Mouse (Mus musculus) layer of hippocampus, postnatal 25 days (tissue): ENCODE data around the gene Olfr845. TPM values are rescaled to one million over a fixed set of nuclear protein-coding genes. Genes with fewer than 3 reads are reported as not detected.

Experiments
- DNase-seq, 2 experiments: peaks; one replicate each; pipeline ENCODE4 v3.0.0; 2022; ENCODE audit warnings: mixed read lengths in 2 of 2, low spot score in 1 of 2; ENCODE audit errors: extremely low spot score in 1 of 2
- total RNA-seq, 2 experiments: library from RNA; stranded (reverse); gene quantifications; 2 replicates each; pipeline ENCODE4 v1.2.3; 2021

The Olfr845 gene
- total RNA-seq, result not detected

DNA sequence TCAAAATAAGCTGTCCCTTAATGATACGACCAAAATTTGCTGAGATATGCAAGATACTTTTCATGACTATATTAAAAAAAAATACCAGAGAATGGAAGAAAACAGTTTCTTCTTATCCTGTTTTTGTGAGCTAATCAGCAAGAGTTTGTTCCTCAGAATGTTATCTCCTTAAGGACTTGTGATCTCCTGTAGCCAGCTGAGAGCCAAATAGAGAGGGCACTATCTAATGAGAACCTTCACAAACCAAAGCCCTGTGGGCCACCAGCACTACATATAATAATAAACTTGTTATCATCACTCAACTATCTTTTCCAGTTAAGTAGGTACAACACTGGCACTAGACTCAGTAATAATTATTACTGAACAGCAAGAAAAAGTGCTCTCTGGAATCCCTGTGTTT, at the start of gene Olfr845:
Gene Olfr845 (plus strand): TSS at position 301 of the 400 bp plus-strand sequence.
- no peak for DNase-seq

DNA sequence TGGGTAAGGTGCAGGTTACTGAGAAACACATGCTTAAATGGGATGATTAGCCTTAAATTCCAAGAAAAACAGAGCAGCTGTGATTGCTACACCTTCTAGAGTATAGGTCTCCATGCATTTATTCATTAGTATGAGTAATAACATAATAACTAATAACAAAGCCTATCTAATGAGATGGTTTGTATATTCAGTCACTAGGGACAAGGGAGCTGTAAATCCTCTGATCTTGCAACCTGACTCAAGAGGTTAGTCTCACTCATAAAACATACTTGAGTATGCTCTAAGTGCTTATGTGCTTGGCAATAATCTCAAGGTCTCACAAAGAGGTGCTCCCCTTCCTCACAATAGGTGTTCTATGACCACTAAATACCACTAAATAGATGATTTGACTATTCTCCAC, 20.2 kb upstream of the Olfr845 start, which contains the start of gene Olfr844:
Gene Olfr844 (plus strand): TSS at position 301 of the 400 bp plus-strand sequence.
- DNase-seq, result no peak

DNA sequence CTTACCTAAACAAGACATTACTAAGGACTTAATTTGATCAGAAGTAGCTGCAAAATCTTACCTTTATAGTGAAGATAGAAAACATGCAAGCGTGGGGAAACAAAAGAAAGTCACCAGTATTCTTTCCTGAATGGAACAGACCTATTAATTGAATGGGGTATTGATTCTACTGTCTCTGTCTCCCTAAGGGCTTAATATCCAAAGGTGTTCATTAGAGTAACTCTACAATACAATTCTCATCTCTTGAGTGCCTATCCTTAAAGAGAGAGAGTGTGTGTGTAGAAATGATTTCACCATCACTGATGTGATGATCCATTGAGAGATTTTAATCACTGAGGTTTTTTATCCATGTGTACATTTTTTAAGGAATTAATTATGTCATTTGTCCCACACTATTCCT, 27.6 kb downstream of the Olfr845 start, which contains the start of gene Olfr846:
Gene Olfr846 (minus strand): TSS at position 101 of the 400 bp plus-strand sequence.
- no peak for DNase-seq

DNA sequence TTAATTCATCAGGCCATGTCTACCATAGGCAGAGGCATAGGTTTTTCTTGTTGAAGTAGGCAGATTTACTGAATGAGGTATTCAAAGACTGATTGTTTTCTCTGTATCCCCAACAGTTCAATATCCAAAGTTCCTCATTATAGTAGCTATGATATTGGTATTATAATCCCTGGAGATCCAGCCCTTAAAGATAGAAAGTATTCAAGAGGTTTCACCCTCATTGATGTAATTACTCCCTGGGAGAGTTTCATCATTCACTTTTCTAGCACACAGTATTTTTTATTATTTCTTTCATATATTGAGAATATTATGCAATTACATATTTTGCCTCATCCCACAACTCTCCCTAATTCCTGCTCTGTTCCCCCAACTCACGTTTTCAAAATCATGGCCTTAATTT, 42.3 kb downstream of the Olfr845 start, which contains the start of gene Olfr847:
Gene Olfr847 (minus strand): TSS at position 101 of the 400 bp plus-strand sequence.
- DNase-seq, result no peak

Other genes with a start within 250 kb of the Olfr845 start
- gene Olfr836, start 216.1 kb upstream of the Olfr845 start, total RNA-seq, result not detected
- gene Olfr837, start 200.1 kb upstream of the Olfr845 start, total RNA-seq, result not detected
- under 1 TPM; 0.02 to 0.09 TPM for gene Olfr839-ps1, start 159.1 kb upstream of the Olfr845 start, total RNA-seq
- not detected for gene Olfr843, start 84.5 kb upstream of the Olfr845 start, total RNA-seq
- gene Olfr844, start 20.1 kb upstream of the Olfr845 start, total RNA-seq, result not detected
- gene Olfr846, start 27.5 kb downstream of the Olfr845 start, total RNA-seq, result not detected
- not detected for gene Olfr847, start 42.2 kb downstream of the Olfr845 start, total RNA-seq
- gene Olfr849, start 103.8 kb downstream of the Olfr845 start, total RNA-seq, result not detected
- not detected for gene Olfr850, start 141.8 kb downstream of the Olfr845 start, total RNA-seq
- not detected for gene Olfr851, start 156.8 kb downstream of the Olfr845 start, total RNA-seq
- gene Olfr853, start 204.6 kb downstream of the Olfr845 start, total RNA-seq, result not detected
- not detected for gene Olfr854, start 230.9 kb downstream of the Olfr845 start, total RNA-seq
- gene Olfr855, start 246.2 kb downstream of the Olfr845 start, total RNA-seq, result not detected